Mouse (Mus musculus) small intestine, adult 2 months (tissue): Measurements from ENCODE around the gene Gm49396. TPM values are rescaled to one million over a fixed set of nuclear protein-coding genes. Genes with fewer than 3 reads are reported as not detected.
A peak's percentile ranks its signal among the peaks of the same experiment; 100 is the strongest.

Experiments
- H3K27ac ChIP-seq: fragments of 200-500 bp; 2 replicates; pipeline ENCODE4 v1.5.1; 2012; ENCODE audit warnings: low read depth, low read length, control low read depth, inconsistent platforms; ENCODE audit not compliant: insufficient read depth
- H3K27me3 ChIP-seq: fragments of 200-500 bp; 2 replicates; pipeline ENCODE4 v1.6.1; 2012; ENCODE audit warnings: mild to moderate bottlenecking, moderate library complexity, low read length, inconsistent platforms; ENCODE audit not compliant: control insufficient read depth, insufficient read depth
- H3K36me3 ChIP-seq: fragments of 200-500 bp; 2 replicates; pipeline ENCODE4 v1.6.1; 2012; ENCODE audit warnings: mild to moderate bottlenecking, low read length, control low read depth, inconsistent platforms; ENCODE audit not compliant: control insufficient read depth, insufficient read depth
- H3K4me1 ChIP-seq: fragments of 200-500 bp; 2 replicates; pipeline ENCODE4 v1.6.1; 2012; ENCODE audit warnings: low read length, inconsistent platforms, mixed read lengths; ENCODE audit not compliant: control insufficient read depth, insufficient read depth, insufficient read length
- H3K4me3 ChIP-seq: fragments of 200-500 bp; 2 replicates; pipeline ENCODE4 v1.5.1; 2012; ENCODE audit warnings: low read depth, mild to moderate bottlenecking, control low read depth, inconsistent platforms, low read length, moderate library complexity
- CTCF ChIP-seq: fragments of 200-500 bp; IDR thresholded peaks from 2 replicates; pipeline ENCODE4 v1.5.1; 2012; ENCODE audit warnings: low read depth, mild to moderate bottlenecking, control low read depth, inconsistent platforms, low read length, moderate library complexity, mixed read lengths; ENCODE audit not compliant: insufficient replicate concordance, insufficient read length; ENCODE audit errors: extremely low read depth
- POLR2A ChIP-seq: fragments of 200-500 bp; IDR thresholded peaks from 2 replicates; pipeline ENCODE4 v1.6.1; 2012; ENCODE audit warnings: low read depth, mild to moderate bottlenecking, control low read depth, inconsistent platforms, low read length, moderate library complexity
- WGBS: fragments of 180-500 bp; shearing (Covaris S2); methylation state at CpG from one replicate; pipeline ENCODE4 v1.1.7; 2018; 5-methylcytosine and 5-hydroxymethylcytosine counted together
- polyA plus RNA-seq: library from polyadenylated mRNA; depleted of rRNA; stranded (reverse); fragments of >200 nt; gene quantifications from 2 replicates; pipeline ENCODE4 v1.2.3, GENCODE M21; 2012; rRNA removed

Gene Gm49396
- polyA plus RNA-seq, 1 experiment = 1.6 TPM

DNA sequence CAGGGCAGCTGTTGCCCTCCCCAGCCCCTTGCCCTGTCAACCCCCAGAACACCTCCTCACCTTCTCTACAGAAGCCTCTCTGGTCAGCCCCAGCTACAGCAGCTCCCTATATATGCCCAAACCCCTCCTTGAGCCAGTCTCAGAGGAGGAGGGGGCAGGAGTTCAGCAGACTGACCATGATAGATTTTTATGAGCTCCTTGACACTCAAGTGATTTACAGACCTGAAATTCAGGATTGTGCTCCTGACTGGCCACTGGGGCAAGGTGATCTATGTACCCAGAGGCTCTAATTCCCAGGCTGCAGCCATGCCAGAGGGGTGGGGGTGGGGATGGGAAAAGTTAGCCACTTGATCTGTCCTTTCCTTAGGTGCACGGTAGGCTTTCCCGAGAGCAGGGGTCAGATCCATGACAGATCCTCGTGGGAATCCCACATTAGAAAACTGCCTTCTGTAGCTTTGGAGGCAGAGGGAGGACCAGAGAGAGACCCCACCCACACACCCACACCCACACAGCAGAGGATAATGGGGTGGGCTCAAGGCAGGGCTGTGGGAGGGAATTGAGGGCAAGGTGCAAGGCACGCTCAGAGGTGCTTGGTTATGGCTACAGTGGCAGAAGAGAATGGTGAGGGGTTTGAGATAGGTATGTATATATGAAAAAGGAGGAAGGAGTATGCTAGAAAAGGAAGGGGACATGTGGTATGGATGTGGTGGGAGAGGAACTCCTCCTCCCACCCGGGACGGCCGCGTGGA lies 49.7 kb downstream of the Gm49396 start, which contains the start of gene Upk1a:
Upk1a (minus strand) TSS at position 194 of the 749 bp plus-strand sequence.
- Histone ChIP-seq H3K4me1 (peaks cover 3% of the 10 kb centered on the region; the same call in 1 of the 2 replicates), H3K36me3 (peaks cover 14% of the 10 kb centered on the region), H3K27ac (no peak within 1 kb of the TSS), H3K27me3 (no peaks in the 10 kb centered on the region), H3K4me3 (no peak within 1 kb of the TSS)
- WGBS = 46% methylated on average over 8 of the region's 8 CpGs
- TF ChIP-seq POLR2A (no peak), CTCF (no peak)

DNA sequence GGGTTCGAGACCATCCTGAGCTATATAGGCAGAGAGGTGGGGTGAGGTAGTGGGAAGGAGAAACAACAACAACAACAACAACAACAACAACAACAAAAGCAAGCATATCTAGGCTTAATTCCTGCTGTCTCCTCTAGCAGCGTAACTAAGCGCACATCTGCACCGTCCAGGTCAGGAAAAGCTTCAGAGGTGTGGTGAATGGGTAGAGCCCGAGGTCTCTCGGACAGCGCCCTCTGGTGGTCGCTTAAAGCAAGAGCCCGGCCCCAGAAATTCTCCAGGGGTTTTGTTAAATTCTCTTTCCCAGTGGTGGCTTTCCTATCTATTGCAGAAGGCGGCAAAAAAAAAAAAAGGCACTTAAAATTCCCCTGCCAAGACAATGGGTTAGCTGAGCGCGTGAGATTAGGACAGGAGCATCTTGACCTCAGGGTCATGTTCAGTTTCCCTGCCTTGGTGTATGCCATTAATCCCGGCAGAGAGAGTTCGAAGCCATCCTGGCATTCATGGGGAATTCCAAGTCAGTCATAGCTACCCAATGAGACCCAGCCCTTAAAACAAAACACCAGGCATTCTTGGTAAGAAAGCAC lies 50.5 kb downstream of the Gm49396 start:
- TF ChIP-seq CTCF = peak; percentile 89
- no peak for TF ChIP-seq POLR2A
- H3K27me3 ChIP-seq = no peaks in the 10 kb centered on the region
- H3K4me1 ChIP-seq = no peaks in the 10 kb centered on the region
- H3K27ac ChIP-seq = no peak overlapping the region
- WGBS = 15% methylated on average over 14 of the region's 14 CpGs
- peaks cover 22% of the 10 kb centered on the region for H3K36me3 ChIP-seq
- no peak overlapping the region for H3K4me3 ChIP-seq

DNA sequence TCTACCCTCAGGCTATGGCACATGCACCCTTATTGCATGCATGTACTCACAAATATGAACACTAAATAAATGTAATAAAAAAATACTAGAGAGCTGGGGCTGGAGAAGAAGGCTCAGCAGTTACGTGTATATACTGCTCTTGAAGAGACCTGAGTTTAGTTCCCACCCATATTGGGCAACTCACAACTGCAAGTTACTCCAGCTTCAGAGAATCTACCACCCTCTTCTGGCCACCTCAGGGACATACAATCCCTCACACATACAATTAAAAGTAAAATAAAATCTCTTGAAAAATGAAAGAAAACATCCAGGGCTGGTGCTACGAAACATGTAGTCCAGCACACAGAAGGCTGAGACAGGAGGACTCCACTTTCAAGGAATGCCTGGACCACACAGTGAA lies 51.3 kb downstream of the Gm49396 start:
- no peak for TF ChIP-seq CTCF
- Histone ChIP-seq H3K27me3 (no peaks in the 10 kb centered on the region), H3K4me1 (no peaks in the 10 kb centered on the region), H3K27ac (no peak overlapping the region), H3K4me3 (no peak overlapping the region), H3K36me3 (peaks cover 30% of the 10 kb centered on the region)
- WGBS = 56% methylated on average over 2 of the region's 2 CpGs

DNA sequence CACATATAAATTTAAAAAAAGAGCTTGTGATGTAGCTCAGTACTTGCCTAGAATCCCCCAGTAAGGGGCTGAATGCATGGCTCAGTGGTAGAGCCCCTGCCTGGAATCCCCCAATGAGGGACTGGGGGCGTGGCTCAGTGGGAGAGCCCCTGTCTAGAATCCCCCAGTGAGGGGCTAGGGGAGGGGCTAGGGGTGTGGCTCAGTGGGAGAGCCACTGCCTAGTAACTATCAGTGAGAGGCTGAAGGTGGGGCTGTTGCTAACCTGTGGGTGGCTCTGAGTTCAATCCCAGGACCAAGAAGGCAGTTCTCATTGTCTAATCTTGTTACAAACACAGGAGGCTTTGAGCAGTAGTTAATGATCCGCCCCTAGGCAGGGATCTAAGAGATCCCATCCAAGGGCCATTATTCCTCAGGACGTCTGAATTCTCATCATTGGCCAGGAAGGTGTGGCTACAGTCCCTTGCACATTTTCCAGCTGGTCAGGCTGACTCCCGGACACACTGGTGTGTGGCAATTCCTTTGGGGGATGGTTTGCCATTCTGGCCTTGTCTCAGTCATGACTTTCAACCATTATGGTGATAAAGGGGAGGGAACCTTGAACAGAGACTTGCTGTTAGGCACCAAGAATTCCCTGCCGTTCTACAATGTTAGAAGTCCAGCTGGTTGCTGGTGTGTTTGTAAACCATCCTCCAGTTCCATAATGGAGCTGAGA lies 52.1 kb downstream of the Gm49396 start:
- Histone ChIP-seq H3K27me3 (no peaks in the 10 kb centered on the region), H3K27ac (no peak overlapping the region), H3K36me3 (peaks cover 31% of the 10 kb centered on the region), H3K4me1 (no peaks in the 10 kb centered on the region), H3K4me3 (no peak overlapping the region)
- 54% methylated on average over 5 of the region's 5 CpGs for WGBS
- TF ChIP-seq POLR2A (no peak), CTCF (no peak)

Other genes starting within 250 kb of the Gm49396 start
- 13.5 and 30.5 TPM in 2 replicates for gene Syne4, start 248.5 kb upstream of the Gm49396 start, polyA plus RNA-seq
- 0.36 and 0.63 TPM in 2 replicates for gene E130208F15Rik, start 241.6 kb upstream of the Gm49396 start, polyA plus RNA-seq
- 15.2 and 23.4 TPM in 2 replicates for gene Sdhaf1, start 239.4 kb upstream of the Gm49396 start, polyA plus RNA-seq
- gene Lrfn3, start 200.6 kb upstream of the Gm49396 start, polyA plus RNA-seq = 12.7 and 28.1 TPM in 2 replicates
- 101 and 135 TPM in 2 replicates for gene Tyrobp, start 149.6 kb upstream of the Gm49396 start, polyA plus RNA-seq
- gene Hcst, start 143.5 kb upstream of the Gm49396 start, polyA plus RNA-seq = 33.7 and 56.1 TPM in 2 replicates
- gene Nfkbid, start 141.6 kb upstream of the Gm49396 start, polyA plus RNA-seq = 5.0 and 9.2 TPM in 2 replicates
- gene Aplp1, start 117.8 kb upstream of the Gm49396 start, polyA plus RNA-seq = 32.1 and 193 TPM in 2 replicates
- gene Kirrel2, start 105.7 kb upstream of the Gm49396 start, polyA plus RNA-seq = 0.18 and 0.27 TPM in 2 replicates
- gene Nphs1, start 105.0 kb upstream of the Gm49396 start, polyA plus RNA-seq = 0.14 and 7.6 TPM in 2 replicates
- 0.67 and 19.4 TPM in 2 replicates for gene Prodh2, start 69.7 kb upstream of the Gm49396 start, polyA plus RNA-seq
- 8.7 and 12.0 TPM in 2 replicates for gene Arhgap33, start 28.3 kb upstream of the Gm49396 start, polyA plus RNA-seq
- 47.7 and 52.8 TPM in 2 replicates for gene Hspb6, start 11.2 kb upstream of the Gm49396 start, polyA plus RNA-seq
- 3.9 and 5.4 TPM in 2 replicates for gene Proser3, start 11.0 kb upstream of the Gm49396 start, polyA plus RNA-seq
- gene Lin37, start 3.5 kb upstream of the Gm49396 start, polyA plus RNA-seq = 23.7 and 37.9 TPM in 2 replicates
- 26.6 and 46.5 TPM in 2 replicates for gene U2af1l4, start within 50 bp of the Gm49396 start, polyA plus RNA-seq
- 69.3 and 131 TPM in 2 replicates for gene Psenen, start 283 bp downstream of the Gm49396 start, polyA plus RNA-seq
- gene Igflr1, start 2.1 kb downstream of the Gm49396 start, polyA plus RNA-seq = 7.3 and 11.4 TPM in 2 replicates
- 21.4 and 38.1 TPM in 2 replicates for gene Kmt2b, start 25.4 kb downstream of the Gm49396 start, polyA plus RNA-seq
- 0.52 and 1.6 TPM in 2 replicates for gene Zbtb32, start 35.6 kb downstream of the Gm49396 start, polyA plus RNA-seq
- 7.6 and 8.2 TPM in 2 replicates for gene Upk1a, start 49.5 kb downstream of the Gm49396 start, polyA plus RNA-seq
- 459 and 585 TPM in 2 replicates for gene Cox6b1, start 62.8 kb downstream of the Gm49396 start, polyA plus RNA-seq
- 0.11 TPM in 1 of 2 replicates, not detected in the other for gene Etv2, start 72.5 kb downstream of the Gm49396 start, polyA plus RNA-seq
- 51.5 and 94.9 TPM in 2 replicates for gene Rbm42, start 87.0 kb downstream of the Gm49396 start, polyA plus RNA-seq
- 6.0 and 6.4 TPM in 2 replicates for gene Haus5, start 101.7 kb downstream of the Gm49396 start, polyA plus RNA-seq
- gene Pmis2, start 108.3 kb downstream of the Gm49396 start, polyA plus RNA-seq = not detected in 2 replicates
- gene 2200002J24Rik, start 135.6 kb downstream of the Gm49396 start, polyA plus RNA-seq = 1.1 and 6.1 TPM in 2 replicates
- gene Atp4a, start 148.9 kb downstream of the Gm49396 start, polyA plus RNA-seq = 0.37 and 1.2 TPM in 2 replicates
- 181 and 200 TPM in 2 replicates for gene Tmem147, start 166.2 kb downstream of the Gm49396 start, polyA plus RNA-seq
- not detected in 2 replicates for gene Gapdhs, start 180.3 kb downstream of the Gm49396 start, polyA plus RNA-seq
- gene Sbsn, start 188.1 kb downstream of the Gm49396 start, polyA plus RNA-seq = 0.23 and 0.27 TPM in 2 replicates
- 1.2 and 2.7 TPM in 2 replicates for gene Dmkn, start 200.4 kb downstream of the Gm49396 start, polyA plus RNA-seq
- gene Krtdap, start 224.6 kb downstream of the Gm49396 start, polyA plus RNA-seq = not detected in 2 replicates